Mouse (Mus musculus): ENCODE data around the gene Tab1. TPM values are rescaled to one million over a fixed set of nuclear protein-coding genes. Genes with fewer than 3 reads are reported as not detected.
"Not testable (repeated sequence)": the region's sequence is repeated elsewhere in the genome, so short reads cannot be mapped to it uniquely, and the experiment has no call there.

Gene Tab1
- total RNA-seq, 2 experiments from 2014 or later: 28.2 to 30.2 TPM

- peak; percentile 68 for TF ChIP-seq CTCF (conservative IDR thresholded peaks at IDR 0.05)
- Histone ChIP-seq H3K27ac (no peak overlapping the region), H3K4me3 (no peak overlapping the region)
- no peak for DNase-seq (ENCODE audit: low spot score in 2 of 2)
Measured at GRCm38 (mm10) chr15:80112499-80112898, 20.4 kb upstream of the Tab1 start.

GRCm38 (mm10) chr15:80114414-80114813 is 18.5 kb upstream of the Tab1 start:
- Histone ChIP-seq H3K27ac (no peak overlapping the region), H3K4me3 (no peak overlapping the region)
- no peak for DNase-seq (ENCODE audit: low spot score in 2 of 2)
- no peak for TF ChIP-seq CTCF (conservative IDR thresholded peaks at IDR 0.05)

- no peak for TF ChIP-seq CTCF (conservative IDR thresholded peaks at IDR 0.05)
- Histone ChIP-seq H3K27ac (no peak overlapping the region), H3K4me3 (no peak overlapping the region)
- no peak for DNase-seq (ENCODE audit: low spot score in 2 of 2)
Measured at GRCm38 (mm10) chr15:80115256-80115655, 17.7 kb upstream of the Tab1 start.

- Histone ChIP-seq H3K27ac (no peak overlapping the region), H3K4me3 (no peak overlapping the region)
- DNase-seq (ENCODE audit: low spot score in 2 of 2): no peak
- no peak for TF ChIP-seq CTCF (conservative IDR thresholded peaks at IDR 0.05)
Measured at GRCm38 (mm10) chr15:80115866-80116794, 16.8 kb upstream of the Tab1 start.

- no peak overlapping the region for H3K27ac ChIP-seq
- H3K4me3 ChIP-seq: no peak overlapping the region
- DNase-seq (ENCODE audit: low spot score in 2 of 2): no peak
- TF ChIP-seq CTCF (conservative IDR thresholded peaks at IDR 0.05): no peak
Measured at GRCm38 (mm10) chr15:80117154-80117553, 15.8 kb upstream of the Tab1 start.

- DNase-seq (ENCODE audit: low spot score in 2 of 2): no peak
- H3K4me3 ChIP-seq: no peak overlapping the region
- TF ChIP-seq CTCF (conservative IDR thresholded peaks at IDR 0.05): no peak
- H3K27ac ChIP-seq: no peak overlapping the region
Measured at GRCm38 (mm10) chr15:80119076-80119475, 13.9 kb upstream of the Tab1 start.

GRCm38 (mm10) chr15:80121721-80122325 is 11.1 kb upstream of the Tab1 start:
- DNase-seq (ENCODE audit: low spot score in 2 of 2): no peak
- H3K4me3 ChIP-seq: no peak overlapping the region
- no peak overlapping the region for H3K27ac ChIP-seq
- TF ChIP-seq CTCF (conservative IDR thresholded peaks at IDR 0.05): no peak

- TF ChIP-seq CTCF (conservative IDR thresholded peaks at IDR 0.05): 0 out of 2 replicates have a peak, but pooled peaks have one; percentile 26
- not testable (repeated sequence) for H3K27ac ChIP-seq
Measured at GRCm38 (mm10) chr15:80122431-80122830, 10.5 kb upstream of the Tab1 start.

GRCm38 (mm10) chr15:80124651-80125050 is 8.3 kb upstream of the Tab1 start:
- no peak for TF ChIP-seq CTCF (conservative IDR thresholded peaks at IDR 0.05)
- H3K4me3 ChIP-seq: no peak overlapping the region
- DNase-seq (ENCODE audit: low spot score in 2 of 2): no peak

More at GRCm38 (mm10) chr15:80122431-80122830, 10.5 kb upstream of the Tab1 start:
- not testable (repeated sequence) for DNase-seq (ENCODE audit: low spot score in 2 of 2); H3K4me3 ChIP-seq

GRCm38 (mm10) chr15:80127191-80127590 is 5.7 kb upstream of the Tab1 start:
- Histone ChIP-seq H3K27ac (no peak overlapping the region), H3K4me3 (no peak overlapping the region)
- no peak for DNase-seq (ENCODE audit: low spot score in 2 of 2)
- TF ChIP-seq CTCF (conservative IDR thresholded peaks at IDR 0.05): peak; percentile 70

More at GRCm38 (mm10) chr15:80124651-80125050, 8.3 kb upstream of the Tab1 start:
- no peak overlapping the region for H3K27ac ChIP-seq

GRCm38 (mm10) chr15:80129982-80130381 is 2.9 kb upstream of the Tab1 start:
- no peak for TF ChIP-seq CTCF (conservative IDR thresholded peaks at IDR 0.05)
- H3K4me3 ChIP-seq: no peak overlapping the region
- H3K27ac ChIP-seq: no peak overlapping the region
- no peak for DNase-seq (ENCODE audit: low spot score in 2 of 2)

GRCm38 (mm10) chr15:80130689-80131088 is 2.2 kb upstream of the Tab1 start:
- no peak for DNase-seq (ENCODE audit: low spot score in 2 of 2)
- Histone ChIP-seq H3K27ac (no peak overlapping the region), H3K4me3 (no peak overlapping the region)
- no peak for TF ChIP-seq CTCF (conservative IDR thresholded peaks at IDR 0.05)

- H3K27ac ChIP-seq: no peak overlapping the region
- no peak for TF ChIP-seq CTCF (conservative IDR thresholded peaks at IDR 0.05)
Measured at GRCm38 (mm10) chr15:80131421-80131820, 1.5 kb upstream of the Tab1 start.

More at GRCm38 (mm10) chr15:80131421-80131820, 1.5 kb upstream of the Tab1 start:
- DNase-seq (ENCODE audit: low spot score in 2 of 2): no peak
- no peak overlapping the region for H3K4me3 ChIP-seq
